Mouse (Mus musculus): ENCODE measurements around the gene Pou2f3.
"Not testable (repeated sequence)": the region's sequence is repeated elsewhere in the genome, so short reads cannot be mapped to it uniquely, and the experiment has no call there.

The Pou2f3 gene

DNA sequence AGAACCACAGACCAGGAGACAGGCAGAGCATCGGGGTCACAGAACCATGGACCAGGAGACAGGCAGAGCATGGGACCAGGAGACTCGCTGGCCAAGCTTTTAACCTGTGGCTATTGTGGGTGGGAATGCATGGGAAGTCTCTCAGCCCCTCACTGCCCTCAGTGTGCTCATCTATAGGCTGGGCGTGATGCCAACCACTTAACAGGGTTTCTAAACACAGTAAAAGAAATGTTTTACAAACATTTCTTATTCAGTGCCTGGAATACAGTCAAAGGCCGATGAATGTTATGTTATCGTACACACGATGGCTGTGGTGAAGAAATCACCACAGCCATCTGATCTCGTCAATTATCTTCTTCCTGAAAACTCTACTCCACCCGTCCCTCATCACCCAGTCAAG is 43.1 kb downstream of the Pou2f3 start:
- DNase-seq (ENCODE audit: low spot score in 2 of 2): no peak

- no peak for DNase-seq (ENCODE audit: low spot score in 2 of 2)
Observed at GRCm38 (mm10) chr9:43166346-43166745, 43.8 kb downstream of the Pou2f3 start.

DNA sequence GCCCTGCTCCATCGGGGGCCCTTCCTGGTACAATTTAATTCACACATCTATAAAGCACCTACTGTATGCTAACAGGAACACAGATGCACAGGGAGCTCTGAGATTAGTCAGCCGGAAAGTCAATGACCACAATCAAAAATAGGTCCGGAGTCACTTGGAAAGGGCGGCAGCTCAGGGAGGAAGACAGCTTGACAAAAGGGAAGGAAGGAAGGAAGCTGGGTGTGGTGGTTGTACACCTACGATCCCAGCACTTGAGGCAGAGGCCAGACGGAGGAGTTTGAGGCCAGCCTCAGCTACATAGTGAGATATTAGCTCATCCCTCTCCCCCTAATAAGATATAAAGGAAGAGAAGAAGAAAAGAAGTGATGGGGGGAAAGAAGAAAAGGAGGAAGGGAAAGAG is 54.2 kb downstream of the Pou2f3 start:
- no peak for DNase-seq (ENCODE audit: low spot score in 2 of 2)

DNA sequence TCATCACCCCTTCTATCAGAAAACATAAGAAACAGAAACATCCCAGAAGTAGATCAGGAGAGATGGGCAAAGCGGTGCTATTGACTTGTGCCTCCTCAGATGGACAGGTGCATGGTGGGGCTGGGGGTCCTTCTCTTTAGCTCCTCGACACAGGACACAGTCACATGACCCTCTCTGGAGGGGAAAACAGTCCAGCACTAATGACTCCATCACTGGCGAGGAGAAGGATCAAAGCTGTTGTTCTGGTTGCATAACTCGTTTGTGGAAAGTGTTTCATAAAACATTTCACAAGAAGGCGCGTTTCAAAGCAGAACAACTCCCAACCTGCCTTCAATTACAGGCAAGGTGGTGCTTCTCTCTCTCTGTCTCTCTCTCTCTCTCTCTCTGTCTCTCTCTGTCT is 58.4 kb downstream of the Pou2f3 start:
- DNase-seq (ENCODE audit: low spot score in 2 of 2): no peak

- DNase-seq (ENCODE audit: low spot score in 2 of 2): no peak
Observed at GRCm38 (mm10) chr9:43150957-43151356, 59.2 kb downstream of the Pou2f3 start.

GRCm38 (mm10) chr9:43150075-43150474 is 60.1 kb downstream of the Pou2f3 start:
- peak; percentile 54 to 62 for DNase-seq (ENCODE audit: low spot score in 2 of 2)

DNA sequence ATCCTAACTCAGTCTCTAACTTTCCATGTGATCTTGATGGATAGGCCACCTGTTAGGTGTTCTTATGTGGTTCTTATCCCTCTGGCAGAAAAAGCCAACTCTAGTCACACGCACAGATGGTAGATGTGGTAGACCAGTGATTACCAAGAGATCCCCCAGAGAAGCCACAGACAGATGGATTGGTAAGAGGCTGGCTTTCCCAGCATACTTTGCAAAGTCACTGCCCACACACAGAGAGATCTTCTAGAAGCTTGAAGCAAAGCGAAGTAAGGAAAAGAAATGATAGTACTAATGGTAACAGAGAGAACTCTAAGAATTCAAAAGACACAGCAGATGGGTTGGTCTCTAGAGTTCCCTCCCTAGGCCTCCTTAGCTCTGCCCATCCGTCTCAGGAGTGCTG is 60.7 kb downstream of the Pou2f3 start:
- peak in 1 of 2 experiments; percentile 40 for DNase-seq (ENCODE audit: low spot score in 2 of 2)

DNA sequence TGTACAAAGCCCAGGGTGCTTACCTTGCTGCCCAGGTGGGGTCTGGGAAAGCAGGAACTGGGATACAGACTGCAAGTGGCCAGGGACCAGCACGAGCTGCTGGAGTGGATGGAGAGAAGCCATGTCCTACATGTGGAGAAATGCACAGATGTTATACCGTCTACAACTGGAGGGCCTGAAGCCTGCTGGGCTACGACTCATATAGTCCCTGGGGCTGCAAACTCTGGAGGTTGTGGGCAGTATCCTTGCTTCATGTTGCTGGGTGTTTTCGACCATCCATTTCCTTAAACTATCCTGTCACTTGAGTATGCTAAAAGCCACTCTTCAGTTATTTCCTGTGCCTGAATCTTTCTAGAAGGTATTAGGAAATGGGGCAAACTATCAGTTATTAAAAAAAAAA is 65.0 kb downstream of the Pou2f3 start:
- no peak for DNase-seq (ENCODE audit: low spot score in 2 of 2)

GRCm38 (mm10) chr9:43144206-43144810 is 65.9 kb downstream of the Pou2f3 start:
- DNase-seq (ENCODE audit: low spot score in 2 of 2): no peak

DNA sequence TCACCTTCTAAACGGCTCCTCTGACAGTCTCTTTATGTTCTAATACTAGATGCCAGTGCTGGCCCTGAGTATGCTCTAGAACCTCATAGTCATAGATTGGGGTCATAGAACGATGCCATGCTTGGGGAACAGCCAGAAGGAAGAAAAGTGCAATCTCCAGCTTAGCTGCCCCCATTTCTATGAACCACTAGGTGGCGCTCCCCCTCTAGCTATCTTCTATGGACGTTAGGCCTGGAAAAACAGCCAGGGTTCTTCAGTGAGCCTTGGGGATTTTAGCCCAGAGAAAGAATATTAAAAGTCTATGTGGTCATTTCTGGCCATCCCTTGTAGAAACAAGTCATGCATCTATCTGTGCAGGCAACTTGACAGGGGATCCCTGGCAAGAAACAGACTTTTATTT is 68.3 kb downstream of the Pou2f3 start:
- DNase-seq (ENCODE audit: low spot score in 2 of 2): peak in 1 of 2 experiments; percentile 31

GRCm38 (mm10) chr9:43133525-43133924 is 76.6 kb downstream of the Pou2f3 start:
- DNase-seq (ENCODE audit: low spot score in 2 of 2): peak; percentile 80 to 82

DNA sequence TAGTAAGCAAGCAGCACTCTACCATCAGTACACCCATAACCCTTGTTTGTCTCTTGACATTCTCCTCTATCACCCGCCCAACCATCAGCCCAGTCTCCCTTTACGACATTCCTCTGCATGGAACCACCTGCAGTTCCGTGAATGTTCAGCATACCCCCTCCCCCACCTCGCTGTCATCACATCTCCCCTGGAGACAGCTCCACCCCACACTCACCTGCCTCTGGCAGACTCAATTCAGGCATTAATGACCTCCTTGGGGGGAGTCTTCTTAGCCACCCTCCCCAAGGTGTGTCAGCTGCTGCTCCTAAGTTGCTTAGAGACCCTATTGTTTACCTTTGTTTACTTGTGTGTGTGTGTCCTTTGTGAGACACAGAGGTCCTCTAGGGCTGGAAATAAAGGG is 77.8 kb downstream of the Pou2f3 start:
- DNase-seq (ENCODE audit: low spot score in 2 of 2): no peak

DNA sequence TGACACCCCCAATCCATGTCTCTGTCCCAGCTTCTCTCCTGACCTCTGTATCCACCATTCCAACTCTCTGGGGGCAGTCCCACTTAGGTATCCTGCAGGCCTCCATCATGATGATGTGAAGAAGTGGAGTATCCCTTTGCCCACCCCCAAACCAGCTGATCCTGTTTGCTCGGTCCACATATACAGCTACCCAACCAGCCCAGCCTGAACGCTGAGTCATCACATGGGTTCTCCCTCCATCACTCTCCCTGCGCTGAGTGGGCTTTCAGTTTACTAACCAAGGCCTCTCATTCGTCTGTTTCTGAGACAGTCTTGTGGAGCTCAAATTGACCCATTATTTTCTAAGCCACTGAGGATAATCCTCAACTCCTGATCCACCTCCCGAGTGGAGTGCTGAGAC is 78.2 kb downstream of the Pou2f3 start:
- DNase-seq (ENCODE audit: low spot score in 2 of 2): no peak

DNA sequence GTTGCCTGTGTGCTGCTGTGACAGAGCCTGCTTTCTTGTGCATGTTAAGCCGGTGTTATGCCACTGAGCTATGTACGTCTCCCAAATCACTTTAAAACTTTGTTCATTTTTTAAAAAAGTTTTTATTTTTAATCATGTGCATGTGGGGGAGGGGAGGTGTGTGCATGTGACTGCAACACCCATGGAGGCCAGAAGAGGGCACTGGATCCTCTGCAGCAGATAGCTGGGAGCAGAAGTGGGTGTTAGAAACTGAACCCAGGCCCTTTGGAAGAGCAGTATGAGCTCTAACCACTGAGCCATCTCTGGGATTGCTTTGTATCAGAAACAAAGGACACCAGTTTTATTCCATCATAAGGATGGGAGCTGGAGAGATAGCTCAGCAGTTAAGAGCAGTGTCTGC is 79.5 kb downstream of the Pou2f3 start:
- no peak for DNase-seq (ENCODE audit: low spot score in 2 of 2)

GRCm38 (mm10) chr9:43127101-43127787 is 82.9 kb downstream of the Pou2f3 start:
- no peak for DNase-seq (ENCODE audit: low spot score in 2 of 2)

DNA sequence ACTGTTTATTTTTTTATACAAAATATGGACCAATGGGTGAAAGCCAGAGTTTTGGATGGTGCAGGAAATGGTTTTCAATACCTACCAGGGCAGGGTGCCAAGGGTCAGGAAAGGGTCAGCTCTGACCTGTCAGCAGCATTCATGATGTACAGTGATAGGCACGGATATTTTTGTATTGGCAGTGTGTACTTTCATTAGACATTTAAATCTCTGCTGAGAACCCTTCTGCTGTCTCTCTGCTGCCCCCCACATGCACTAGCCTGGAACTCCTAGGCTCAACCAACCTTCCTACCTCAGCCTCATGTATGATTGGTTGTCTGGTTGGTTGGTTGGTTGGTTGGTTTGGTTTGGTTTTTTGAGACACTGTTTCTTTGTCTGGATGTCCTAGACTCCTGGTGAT is 87.8 kb downstream of the Pou2f3 start:
- no peak for DNase-seq (ENCODE audit: low spot score in 2 of 2)

DNA sequence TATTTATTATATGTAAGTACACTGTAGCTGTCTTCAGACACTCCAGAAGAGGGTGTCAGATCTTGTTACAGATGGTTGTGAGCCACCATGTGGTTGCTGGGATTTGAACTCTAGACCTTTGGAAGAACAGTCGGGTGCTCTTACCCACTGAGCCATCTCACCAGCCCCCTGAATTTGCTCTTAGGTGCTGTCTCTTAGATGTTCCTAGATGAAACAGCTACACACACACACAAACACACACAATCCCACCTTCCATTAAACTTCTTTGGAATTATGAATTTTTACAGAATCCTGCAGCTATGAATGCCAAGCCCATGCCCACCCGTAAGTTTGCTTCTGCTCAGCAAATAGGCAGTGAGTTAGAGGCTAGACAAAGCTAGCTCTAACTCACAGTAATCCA is 88.2 kb downstream of the Pou2f3 start:
- DNase-seq (ENCODE audit: low spot score in 2 of 2): not testable (repeated sequence)

GRCm38 (mm10) chr9:43116997-43117336 is 93.2 kb downstream of the Pou2f3 start:
- no peak for DNase-seq (ENCODE audit: low spot score in 2 of 2)

- DNase-seq (ENCODE audit: low spot score in 2 of 2): peak; percentile 44 to 54
Observed at GRCm38 (mm10) chr9:43116134-43116996, 93.8 kb downstream of the Pou2f3 start, which contains the start of gene Tmem136. Gene Tmem136 (minus strand): TSS chr9:43116570.

DNA sequence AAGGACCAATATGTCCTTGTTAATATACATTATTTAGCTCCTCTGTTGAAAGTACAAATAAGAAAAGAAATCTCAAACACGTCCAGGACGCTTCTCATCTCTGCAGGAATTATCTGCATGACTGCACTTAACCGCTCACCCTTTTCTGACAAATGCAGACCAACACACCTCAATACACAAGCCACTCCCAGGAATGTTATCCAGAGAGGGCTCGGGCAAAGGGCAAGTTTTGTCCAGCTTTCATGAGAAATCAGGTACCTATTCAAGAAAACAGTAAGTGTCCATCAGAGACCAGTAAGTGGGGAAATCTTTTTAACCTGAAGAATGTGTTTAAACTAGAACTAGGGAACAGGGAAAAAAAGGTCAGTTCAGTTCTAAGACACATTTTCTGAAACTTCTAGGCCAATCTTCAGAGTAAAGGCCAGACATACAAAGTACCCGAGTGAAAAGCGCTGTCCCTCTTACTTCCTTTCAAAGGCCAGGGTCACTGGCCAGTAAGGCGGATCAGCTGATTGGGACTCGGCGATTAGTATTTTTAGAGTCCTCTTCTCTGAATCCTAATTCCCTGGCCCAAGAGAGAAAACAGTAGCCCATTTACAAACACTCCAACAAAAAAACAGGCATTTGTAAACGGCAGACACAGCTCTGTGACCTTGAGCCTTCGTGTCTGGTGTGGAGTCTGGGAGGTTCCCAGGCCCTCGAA is 94.6 kb downstream of the Pou2f3 start:
- no peak for DNase-seq (ENCODE audit: low spot score in 2 of 2)

DNA sequence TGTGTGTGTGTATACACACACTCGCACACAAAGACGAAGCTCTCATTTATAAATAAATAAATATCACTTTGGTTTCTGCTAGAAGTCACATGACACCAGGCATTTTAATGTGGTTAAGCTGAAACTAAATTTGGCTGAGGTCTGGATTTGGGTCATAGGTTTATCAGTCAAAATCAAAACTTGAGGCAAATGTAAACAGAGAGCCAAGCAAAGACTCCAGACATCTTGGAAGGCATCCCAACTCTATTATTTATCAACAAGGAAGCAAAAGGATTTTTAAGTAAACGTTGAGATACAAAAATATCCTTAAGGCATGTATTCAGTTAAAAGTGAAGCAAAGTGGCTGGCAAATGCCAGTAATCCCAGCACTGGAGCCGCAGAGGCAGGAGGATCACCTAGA is 95.3 kb downstream of the Pou2f3 start:
- no peak for DNase-seq (ENCODE audit: low spot score in 2 of 2)

Measured in right cerebral cortex, postnatal 36 days (tissue).